Mouse (Mus musculus): ENCODE results near the gene Gm3558.
"Not testable (repeated sequence)": the region's sequence is repeated elsewhere in the genome, so short reads cannot be mapped to it uniquely, and the experiment has no call there.

GRCm38 (mm10) chr14:7568382-7568781 is at the start of gene Gm3558:
- not testable (repeated sequence) for TF ChIP-seq POLR2A (IDR thresholded peaks at IDR 0.05; ENCODE audit: borderline replicate concordance, insufficient read depth, low read length); CTCF (IDR thresholded peaks at IDR 0.05; ENCODE audit: borderline replicate concordance, insufficient read depth, low read depth, low read length)

Measured in cerebellum, adult 2 months (tissue).